ENCODE assay signal across 13 mouse cellular contexts in the genomic region with DNA sequence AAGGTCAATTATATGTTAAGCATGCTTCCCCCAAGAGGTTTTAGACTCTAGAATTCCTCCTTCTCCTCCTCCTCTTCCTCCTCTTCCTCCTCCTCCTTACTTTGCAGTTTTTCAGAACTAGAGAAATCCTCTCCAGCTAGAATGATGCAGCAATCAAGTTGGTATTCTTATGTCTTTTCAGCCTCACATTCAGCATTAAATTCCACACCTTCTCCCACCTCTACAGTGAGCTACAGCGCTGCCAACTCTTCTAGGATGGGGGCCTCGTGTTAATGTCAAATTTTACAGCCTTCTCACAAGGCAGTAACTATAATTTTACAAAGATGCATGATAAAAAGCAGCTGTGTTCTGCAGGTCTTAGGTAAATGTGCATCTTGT.
DNase-seq lines count a peak whose midpoint lies in the region; ATAC-seq and TF ChIP-seq lines count a peak whose summit lies in the region.
"Had no signal": no experiment of that assay in that cellular context is flagged by ENCODE, and none has a peak within 500 bp of the region (broad histone marks: within the 10 kb centered on the region; RNA-seq: fewer than 3 reads in every experiment).

No protein-coding gene starts in this region.

- no peak for ATAC-seq in forebrain, embryonic 14.5 days
- ATAC-seq in hindbrain, embryonic 15.5 days (ENCODE audit: low FRiP score, low read depth): no peak
- ATAC-seq in neural tube, embryonic 15.5 days (ENCODE audit: low FRiP score): no peak
- ATAC-seq: activated CD4-positive, CD25-positive, alpha-beta regulatory T cell, adult 4 months; intestine, postnatal 0 days had no signal

- intact Hi-C loops in left cerebral cortex, adult 2 months (cut with DNase I): loop anchor here (5.0 kb wide), 1 partner anchor 44 kb away; no protein-coding TSS in a partner anchor
- intact Hi-C loops in left cerebral cortex, postnatal 10 days (cut with DNase I): no loop called here
- intact Hi-C loops in heart, postnatal 25 days (cut with DNase I): no loop called here

- peak overlapping the region; percentile 71 for H3K27ac ChIP-seq in forebrain, embryonic 10.5 days
- no peak overlapping the region for H3K27ac ChIP-seq in forebrain, embryonic 14.5 days (ENCODE audit: low read depth, low read length)
- peak overlapping the region; percentile 63 for H3K27ac ChIP-seq in left cerebral cortex, adult 2 months
- H3K27ac ChIP-seq in hindbrain, embryonic 15.5 days (replicated peaks): 0 out of 2 replicates have a peak overlapping the region, but pooled peaks have one; percentile 1
- H3K27ac ChIP-seq in neural tube, embryonic 15.5 days (replicated peaks): 0 out of 2 replicates have a peak overlapping the region, but pooled peaks have one; percentile 33
- H3K27ac ChIP-seq: liver, embryonic 15.5 days; midbrain, embryonic 15.5 days had no signal

- no peak overlapping the region for H3K4me2 ChIP-seq in forebrain, embryonic 14.5 days (ENCODE audit: low read length)
- H3K4me2 ChIP-seq in hindbrain, embryonic 15.5 days: no peak overlapping the region
- no peak overlapping the region for H3K4me2 ChIP-seq in neural tube, embryonic 15.5 days
- H3K4me2 ChIP-seq: liver, embryonic 15.5 days had no signal

- no peak for TF ChIP-seq CTCF in left cerebral cortex, adult 2 months (IDR thresholded peaks at IDR 0.05)

- H3K9ac ChIP-seq in forebrain, embryonic 14.5 days (ENCODE audit: low read length): no peak overlapping the region
- no peak overlapping the region for H3K9ac ChIP-seq in hindbrain, embryonic 15.5 days
- H3K9ac ChIP-seq in neural tube, embryonic 15.5 days (replicated peaks): no peak overlapping the region
- H3K9ac ChIP-seq: liver, embryonic 15.5 days; midbrain, embryonic 15.5 days had no signal

- no peak for DNase-seq in forebrain, embryonic 10.5 days (ENCODE audit: extremely low spot score, low spot score)
- DNase-seq in forebrain, embryonic 14.5 days (ENCODE audit: low spot score): no peak
- no peak for DNase-seq in left cerebral cortex, adult 2 months (ENCODE audit: extremely low spot score in 1 of 2, low spot score in 2 of 2)
- DNase-seq in left cerebral cortex, postnatal 10 days (ENCODE audit: extremely low spot score in 1 of 2, low spot score in 2 of 2): no peak
- DNase-seq in embryo, embryonic 10.5 days (ENCODE audit: low spot score): no peak
- DNase-seq in heart, postnatal 25 days (ENCODE audit: low spot score): no peak

- peaks cover 5% of the 10 kb centered on the region; the same call in 1 of the 2 replicates for H3K27me3 ChIP-seq in forebrain, embryonic 10.5 days (ENCODE audit: poor library complexity, severe bottlenecking)
- no peaks in the 10 kb centered on the region for H3K27me3 ChIP-seq in forebrain, embryonic 14.5 days (replicated peaks; ENCODE audit: control insufficient read depth, insufficient read depth, low read length)
- H3K27me3 ChIP-seq in hindbrain, embryonic 15.5 days: 0 out of 2 replicates have a peak, but pooled peaks cover 3% of the 10 kb centered on the region
- H3K27me3 ChIP-seq in neural tube, embryonic 15.5 days (replicated peaks): peaks cover 6% of the 10 kb centered on the region; the same call in 1 of the 2 replicates
- H3K27me3 ChIP-seq: CH12.LX; liver, embryonic 15.5 days had no signal

- H3K4me3 ChIP-seq in forebrain, embryonic 10.5 days: no peak overlapping the region
- H3K4me3 ChIP-seq in forebrain, embryonic 14.5 days (ENCODE audit: low read depth, low read length): no peak overlapping the region
- no peak overlapping the region for H3K4me3 ChIP-seq in left cerebral cortex, adult 2 months
- no peak overlapping the region for H3K4me3 ChIP-seq in hindbrain, embryonic 15.5 days
- H3K4me3 ChIP-seq in neural tube, embryonic 15.5 days (replicated peaks): no peak overlapping the region
- H3K4me3 ChIP-seq: liver, embryonic 15.5 days; midbrain, embryonic 15.5 days had no signal

- H3K9me3 ChIP-seq in forebrain, embryonic 10.5 days: no peaks in the 10 kb centered on the region
- H3K9me3 ChIP-seq in forebrain, embryonic 14.5 days (replicated peaks; ENCODE audit: control insufficient read depth, low read length): no peaks in the 10 kb centered on the region
- H3K9me3 ChIP-seq in hindbrain, embryonic 15.5 days: no peaks in the 10 kb centered on the region
- no peaks in the 10 kb centered on the region for H3K9me3 ChIP-seq in neural tube, embryonic 15.5 days (replicated peaks)
- H3K9me3 ChIP-seq: liver, embryonic 15.5 days; midbrain, embryonic 15.5 days had no signal

- H3K4me1 ChIP-seq in forebrain, embryonic 10.5 days: peaks cover 41% of the 10 kb centered on the region
- H3K4me1 ChIP-seq in forebrain, embryonic 14.5 days (ENCODE audit: control insufficient read depth, insufficient read depth, low read length): peaks cover 22% of the 10 kb centered on the region
- H3K4me1 ChIP-seq in hindbrain, embryonic 15.5 days (replicated peaks): peaks cover 32% of the 10 kb centered on the region
- H3K4me1 ChIP-seq in neural tube, embryonic 15.5 days: peaks cover 31% of the 10 kb centered on the region
- H3K4me1 ChIP-seq: liver, embryonic 15.5 days had no signal

- H3K36me3 ChIP-seq in forebrain, embryonic 10.5 days (replicated peaks): no peaks in the 10 kb centered on the region
- H3K36me3 ChIP-seq in forebrain, embryonic 14.5 days (ENCODE audit: control insufficient read depth, insufficient read depth, low read length): no peaks in the 10 kb centered on the region
- no peaks in the 10 kb centered on the region for H3K36me3 ChIP-seq in hindbrain, embryonic 15.5 days
- no peaks in the 10 kb centered on the region for H3K36me3 ChIP-seq in neural tube, embryonic 15.5 days
- H3K36me3 ChIP-seq: liver, embryonic 15.5 days; midbrain, embryonic 15.5 days had no signal

- WGBS in forebrain, embryonic 10.5 days: 93% methylated on average over 2 of the region's 2 CpGs
- 75% methylated on average over 2 of the region's 2 CpGs for WGBS in forebrain, embryonic 14.5 days
- 86% methylated on average over 2 of the region's 2 CpGs for WGBS in hindbrain, embryonic 15.5 days
- 62% methylated on average over 2 of the region's 2 CpGs for WGBS in neural tube, embryonic 15.5 days
